Mouse (Mus musculus): ENCODE measurements around the gene Cmtr1.

Gene Cmtr1

DNA sequence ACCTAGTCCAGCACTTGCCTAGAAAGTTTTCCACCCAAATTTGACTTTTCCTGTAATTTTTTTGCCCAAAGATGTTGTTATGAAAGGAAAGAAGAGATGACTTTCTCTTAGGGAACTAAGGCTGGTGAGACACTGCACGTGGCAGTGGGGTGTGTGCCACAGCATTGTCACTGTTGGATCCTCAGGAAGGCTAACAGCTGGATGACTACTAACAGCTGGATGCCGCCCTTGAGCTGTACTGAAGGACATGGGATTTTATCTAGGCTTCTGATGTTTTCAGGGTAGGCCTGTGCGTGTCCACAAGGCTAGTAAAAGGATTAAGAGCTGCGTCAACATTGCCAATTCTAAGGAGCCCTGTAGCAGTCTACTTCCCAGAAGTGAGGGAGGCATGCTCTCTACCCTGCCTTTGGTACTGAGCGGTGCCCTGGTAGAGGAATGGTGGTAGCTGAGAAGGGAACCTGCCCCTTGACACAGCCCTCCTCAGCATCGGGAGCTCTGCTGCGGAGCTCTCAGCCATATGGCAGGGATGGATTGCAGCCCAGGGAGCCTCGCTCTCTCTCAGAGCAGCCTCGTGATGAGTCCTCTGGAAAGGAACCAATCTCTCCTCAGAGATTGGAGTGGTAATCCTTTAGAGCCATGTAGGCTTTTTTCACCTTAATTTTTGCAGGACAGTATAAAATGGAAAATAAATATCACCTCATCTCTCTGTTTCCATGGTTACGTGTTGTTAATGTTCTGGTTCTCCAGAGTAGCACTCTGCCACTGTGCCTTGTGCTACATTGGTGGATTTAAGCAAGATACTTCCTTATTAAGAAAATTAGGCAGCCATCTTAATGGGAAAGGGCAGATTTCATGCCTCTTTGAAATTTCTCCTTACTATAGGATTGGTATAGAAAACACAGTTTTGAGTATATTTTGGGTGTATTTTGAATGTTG is 7.9 kb downstream of the Cmtr1 start:
- in situ Hi-C loops (cut with MboI, MseI): loop anchor here in 1 of 2 experiments (10.0 kb wide), 1 partner anchor 1454 kb away; no protein-coding TSS in a partner anchor

DNA sequence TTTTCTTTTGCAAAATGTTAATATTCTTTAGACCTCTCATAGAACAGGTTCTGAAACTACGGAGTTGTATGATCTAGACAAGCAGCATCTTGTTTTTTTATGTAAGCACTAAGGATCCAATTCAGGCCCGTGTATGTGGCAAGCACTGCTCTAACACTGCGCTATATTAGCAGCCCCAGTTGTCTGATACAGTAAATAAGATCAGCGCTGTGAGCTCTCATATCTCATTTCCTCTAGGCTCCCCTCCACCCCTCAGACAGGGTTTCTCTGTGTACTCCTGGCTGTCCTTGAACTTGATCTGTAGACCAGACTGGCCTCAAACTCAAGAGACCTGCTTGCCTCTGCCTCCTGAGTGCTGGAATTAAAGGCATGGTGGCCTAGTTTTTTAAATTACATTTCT is 8.6 kb downstream of the Cmtr1 start:
- in situ Hi-C loops (cut with MboI, MseI): loop anchor here in 1 of 2 experiments (10.0 kb wide), 1 partner anchor 1454 kb away; no protein-coding TSS in a partner anchor

DNA sequence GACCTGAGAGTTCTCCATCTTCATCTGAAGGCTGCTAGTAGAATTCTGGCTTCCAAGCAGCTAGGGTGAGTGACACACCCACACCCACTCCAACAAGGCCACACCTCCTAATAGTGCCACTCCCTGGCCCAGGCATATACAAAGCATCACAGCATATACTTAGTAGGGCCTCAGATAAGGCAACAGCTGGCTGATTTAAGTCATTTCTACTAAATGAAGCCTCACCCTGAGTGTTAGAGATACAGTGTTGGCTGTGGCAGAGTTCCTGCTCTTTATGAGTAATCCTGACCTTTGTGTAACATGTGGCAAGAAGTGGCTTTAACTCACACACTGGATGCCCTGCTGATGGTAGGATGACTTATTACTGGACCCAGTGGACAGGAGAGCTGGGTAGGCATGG is 9.5 kb downstream of the Cmtr1 start:
- in situ Hi-C loops (cut with MboI, MseI): loop anchor here in 1 of 2 experiments (10.0 kb wide), 1 partner anchor 1455 kb away; no protein-coding TSS in a partner anchor

DNA sequence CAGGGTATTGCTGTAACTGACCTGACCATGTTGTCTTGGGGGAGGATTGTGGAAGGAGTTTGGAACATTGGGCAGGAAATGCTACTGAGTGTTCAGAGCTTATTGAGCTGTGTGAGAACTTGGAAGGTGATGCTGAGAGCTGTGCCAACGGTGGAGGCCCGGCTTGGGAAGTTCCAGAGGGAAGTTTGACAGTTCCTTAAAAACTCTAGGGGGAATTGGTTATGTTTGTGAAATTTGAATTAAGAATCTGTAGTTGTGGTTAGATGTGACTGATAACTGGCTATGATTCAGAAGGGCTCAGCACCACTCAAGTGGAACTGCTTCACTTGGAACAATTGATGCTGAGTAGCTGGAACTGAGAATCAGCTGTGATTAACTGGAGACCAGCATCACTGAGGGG is 10.6 kb downstream of the Cmtr1 start:
- in situ Hi-C loops (cut with MboI, MseI): no loop called here

DNA sequence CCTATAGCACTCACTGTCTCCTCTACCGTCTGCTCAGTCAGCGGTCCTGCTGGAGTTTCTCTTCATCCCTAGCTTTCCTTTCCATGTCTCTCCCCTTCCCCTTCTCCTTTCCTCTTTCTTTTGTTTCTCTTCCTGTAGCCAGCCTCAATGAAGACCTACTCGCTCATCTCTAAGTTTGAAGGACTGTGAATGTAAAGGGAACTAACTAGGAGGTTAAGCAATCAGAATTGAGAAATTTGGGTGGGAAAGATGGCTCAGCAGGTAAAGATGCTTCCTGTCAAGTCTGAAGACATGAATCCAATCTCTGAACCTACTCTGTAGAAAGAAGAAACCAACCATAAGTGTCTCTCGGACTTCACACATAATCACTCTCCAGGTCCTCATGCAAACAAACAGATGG is 12.9 kb downstream of the Cmtr1 start:
- in situ Hi-C loops (cut with MboI, MseI): no loop called here

DNA sequence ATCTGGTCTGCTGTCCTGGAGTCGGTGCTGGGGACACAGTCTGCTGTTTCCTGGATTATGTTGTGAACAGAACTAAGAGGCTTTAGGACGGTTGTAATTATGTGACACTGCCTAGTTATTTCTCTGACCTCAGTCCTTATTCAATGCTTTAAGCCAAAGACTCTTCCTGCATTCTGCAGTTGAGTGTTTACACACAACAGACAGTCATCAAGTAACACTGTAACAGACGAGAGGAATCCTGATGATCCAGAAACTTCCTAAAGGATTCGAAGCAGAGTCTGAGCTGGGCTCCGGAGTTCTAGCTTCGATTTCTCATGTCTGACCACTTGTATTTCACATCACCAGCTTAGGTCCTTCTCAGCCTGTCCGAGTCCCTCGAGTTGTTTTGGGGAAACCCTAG is 18.1 kb downstream of the Cmtr1 start:
- in situ Hi-C loops (cut with MboI, MseI): no loop called here

DNA sequence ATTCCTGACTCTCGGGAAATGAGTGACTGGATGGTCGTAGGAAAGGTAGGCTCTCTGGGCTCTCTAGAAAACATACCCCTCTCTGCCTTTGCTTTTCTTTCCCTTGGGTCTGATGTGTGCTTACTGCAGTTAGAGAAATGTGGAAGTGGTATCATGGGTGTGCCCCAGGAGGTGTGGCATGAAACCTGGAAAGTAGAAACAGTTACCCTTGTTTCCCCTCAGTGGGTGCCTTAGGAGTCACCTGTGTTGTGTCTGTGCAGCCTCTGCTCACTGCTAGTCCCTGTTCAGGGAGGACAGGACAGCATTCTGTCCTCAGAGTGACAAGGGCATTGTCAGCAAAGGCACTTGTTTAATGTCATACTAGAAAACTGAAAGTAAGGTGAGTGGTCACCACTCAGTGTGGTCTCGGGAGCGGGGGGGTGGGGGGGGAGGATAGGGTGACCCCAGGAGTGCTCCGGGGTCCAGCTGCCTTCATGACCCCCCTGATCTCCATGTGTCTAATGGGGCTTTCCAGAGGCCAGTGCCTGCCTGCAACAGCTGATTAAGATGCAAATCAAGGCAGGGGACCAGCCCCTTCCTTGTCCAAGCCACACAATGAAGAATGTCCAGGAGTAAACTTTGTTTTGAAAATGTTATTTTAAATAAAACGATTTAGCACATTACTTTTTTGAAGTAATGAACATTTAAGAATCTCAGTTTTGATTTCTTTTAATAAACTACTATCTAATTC is 18.8 kb downstream of the Cmtr1 start:
- in situ Hi-C loops (cut with MboI, MseI): no loop called here

DNA sequence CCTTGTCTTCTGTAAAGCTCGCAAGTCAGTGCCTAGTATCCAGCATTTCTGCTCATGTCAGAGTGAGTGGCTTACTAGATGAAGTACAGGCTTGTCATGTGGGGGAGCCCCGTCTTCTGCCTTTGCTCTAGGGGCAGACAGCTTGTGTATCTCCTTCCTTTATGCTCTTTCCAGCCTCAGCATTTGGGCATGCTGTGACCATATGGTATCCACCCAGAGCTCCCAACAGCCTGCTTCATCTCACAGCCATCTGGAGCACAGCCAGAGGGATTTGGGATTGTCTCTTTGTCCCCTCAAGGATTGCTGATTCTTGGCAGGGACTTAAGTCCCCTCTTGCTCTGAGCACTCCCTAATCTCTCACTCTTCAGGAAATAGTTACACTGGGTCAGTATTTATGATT is 19.8 kb downstream of the Cmtr1 start:
- in situ Hi-C loops (cut with MboI, MseI): no loop called here

DNA sequence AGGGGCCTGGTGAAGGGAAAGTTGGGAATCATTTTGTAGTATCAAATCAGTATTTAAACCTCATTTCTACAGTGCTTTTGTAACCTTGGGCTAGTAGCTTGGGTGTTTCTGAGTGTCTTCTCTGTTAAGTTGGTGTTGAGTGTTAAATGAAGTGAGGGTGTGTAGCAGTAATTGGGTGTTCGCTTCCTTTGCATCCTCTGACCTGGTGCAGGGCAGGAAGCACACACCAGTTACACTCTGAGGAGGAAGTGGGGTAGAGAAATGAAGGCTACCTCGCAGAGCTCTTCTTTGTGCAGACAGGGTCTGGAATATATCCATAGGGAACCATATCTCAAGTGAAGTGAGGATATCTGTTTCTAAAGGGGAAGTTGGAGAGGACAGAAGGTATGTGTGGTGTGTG is 20.5 kb downstream of the Cmtr1 start:
- in situ Hi-C loops (cut with MboI, MseI): no loop called here

DNA sequence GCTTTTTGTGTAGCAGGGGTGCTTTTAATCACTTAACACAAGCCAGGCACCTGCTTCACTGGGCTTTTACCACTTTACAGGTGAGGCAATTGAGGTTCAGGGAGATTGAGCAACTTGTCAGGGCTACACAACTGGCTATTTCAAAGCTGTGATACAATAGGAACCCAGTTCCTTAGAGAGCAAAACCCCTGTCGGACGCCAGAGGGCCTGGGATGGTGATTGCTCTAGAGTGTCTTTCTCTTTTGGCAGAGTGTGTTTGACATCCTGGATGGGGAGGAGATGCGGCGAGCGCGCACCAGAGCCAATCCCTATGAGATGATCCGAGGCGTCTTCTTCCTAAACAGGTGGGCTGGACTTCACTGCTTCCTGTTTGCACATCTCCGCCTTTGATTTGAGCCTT is 21.3 kb downstream of the Cmtr1 start:
- in situ Hi-C loops (cut with MboI, MseI): no loop called here

DNA sequence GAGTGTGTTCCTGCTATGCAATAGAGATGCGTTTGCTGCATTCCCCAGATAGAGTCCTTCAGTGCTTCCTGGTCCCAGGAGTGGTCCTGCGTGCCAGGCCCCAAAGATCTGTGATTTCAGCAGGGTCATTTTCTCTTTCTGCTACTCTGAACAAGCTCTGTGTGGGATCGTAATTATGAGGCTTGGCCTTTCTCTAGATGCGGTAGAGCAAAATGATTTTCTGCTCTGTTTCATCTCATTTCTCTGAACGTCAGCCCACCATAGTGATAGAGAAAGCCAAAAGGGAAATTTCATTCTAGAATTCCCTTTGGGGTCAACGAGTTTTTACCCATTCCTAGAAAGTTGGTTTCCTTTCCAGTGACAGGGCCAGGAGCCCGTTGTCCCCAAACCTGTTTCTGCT is 21.9 kb downstream of the Cmtr1 start:
- in situ Hi-C loops (cut with MboI, MseI): no loop called here

DNA sequence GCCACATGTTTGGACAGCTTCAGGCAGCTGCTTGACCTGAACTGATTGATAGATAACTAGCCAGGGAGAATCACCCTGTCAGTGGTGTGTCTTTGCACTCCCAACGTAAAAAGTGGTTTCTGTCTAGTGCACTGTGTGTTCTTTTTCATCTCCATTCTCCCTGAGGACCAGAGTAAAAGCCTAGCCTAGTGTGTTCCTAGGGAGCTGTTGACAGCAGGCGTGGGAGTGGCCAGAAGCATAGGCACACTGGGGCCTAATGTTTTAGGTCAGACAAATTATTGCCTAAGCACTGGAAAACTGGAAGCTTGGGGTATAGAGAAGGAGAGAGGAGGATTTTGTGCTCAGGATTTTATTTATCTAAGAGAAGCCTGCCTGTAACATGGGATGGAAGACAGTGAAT is 22.7 kb downstream of the Cmtr1 start:
- in situ Hi-C loops (cut with MboI, MseI): no loop called here

DNA sequence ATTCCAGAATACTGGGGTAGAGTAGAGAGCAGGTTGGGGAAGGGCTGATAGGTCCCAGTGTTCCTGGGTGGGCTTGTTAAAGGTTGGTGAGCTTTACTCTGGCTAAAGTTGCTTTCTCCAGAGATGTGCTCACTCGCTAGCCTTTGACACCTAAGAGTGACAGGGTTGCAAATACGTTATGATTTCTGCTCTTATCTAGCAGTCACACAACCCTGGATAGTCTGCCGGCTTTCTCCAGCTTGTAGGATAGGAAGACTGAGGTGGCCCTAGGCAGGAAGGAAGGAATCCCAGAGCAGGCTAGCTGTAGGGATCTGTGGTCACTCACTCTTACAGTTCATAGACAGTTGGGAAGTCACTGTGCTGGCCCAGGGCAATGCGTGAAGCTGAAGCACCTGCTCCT is 23.9 kb downstream of the Cmtr1 start:
- in situ Hi-C loops (cut with MboI, MseI): no loop called here

DNA sequence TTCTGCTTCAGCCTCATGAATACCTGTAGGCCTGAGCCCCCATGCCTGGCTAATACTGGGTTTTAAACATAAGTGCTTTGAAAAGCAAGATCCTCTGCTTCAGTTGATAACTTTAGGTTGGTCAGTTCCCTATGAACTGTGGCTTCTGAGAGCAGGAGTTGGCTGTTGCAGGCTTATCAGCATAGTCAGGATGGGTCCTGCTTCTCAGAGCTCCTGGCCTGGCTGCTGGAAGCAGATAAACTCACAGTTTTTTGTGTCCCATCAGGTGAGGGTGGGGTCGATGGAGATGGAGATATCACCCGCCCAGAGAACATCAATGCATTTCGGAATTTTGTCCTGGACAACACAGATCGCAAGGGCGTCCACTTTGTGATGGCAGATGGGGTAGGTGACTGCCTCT is 26.4 kb downstream of the Cmtr1 start:
- in situ Hi-C loops (cut with MboI, MseI): no loop called here

DNA sequence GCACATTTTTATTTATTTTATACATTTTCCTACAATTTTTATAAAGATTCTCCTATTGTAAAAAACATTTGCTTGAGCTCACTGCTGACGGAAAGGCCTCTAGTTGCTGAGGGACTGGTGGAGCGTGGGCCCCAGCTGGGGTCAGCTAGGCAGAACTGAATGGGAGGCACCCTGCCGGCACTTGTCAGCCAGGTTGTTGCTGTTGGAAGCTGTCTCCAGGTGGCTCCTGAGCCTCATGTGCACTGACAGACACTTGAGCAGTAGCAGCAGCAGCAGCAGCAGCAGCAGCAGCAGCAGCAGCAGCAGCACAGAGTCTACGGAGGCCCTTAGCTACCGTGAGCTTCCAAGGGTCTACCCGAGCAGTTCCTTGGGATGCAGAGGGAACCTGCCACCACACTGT is 27.0 kb downstream of the Cmtr1 start:
- in situ Hi-C loops (cut with MboI, MseI): no loop called here

DNA sequence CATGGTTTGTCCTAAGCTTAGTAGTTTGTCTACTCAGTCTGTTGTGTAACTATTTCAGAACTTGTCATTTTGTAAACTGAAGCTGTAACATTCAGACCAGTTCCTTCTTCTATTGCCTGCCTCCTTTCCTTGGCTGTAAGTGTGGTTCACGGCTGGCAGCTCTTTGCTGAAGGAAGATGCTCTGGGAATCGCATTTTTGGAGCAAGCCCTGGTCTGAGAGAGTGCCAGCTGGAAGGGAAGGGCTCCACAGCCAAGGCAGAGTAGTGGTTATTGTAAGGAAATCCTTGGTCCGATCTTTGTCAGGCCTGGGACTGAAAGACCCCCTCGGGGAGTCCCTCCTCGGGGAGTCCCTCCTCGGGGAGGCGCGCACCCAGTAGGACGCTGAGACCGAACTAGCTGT is 28.2 kb downstream of the Cmtr1 start:
- in situ Hi-C loops (cut with MboI, MseI): no loop called here

DNA sequence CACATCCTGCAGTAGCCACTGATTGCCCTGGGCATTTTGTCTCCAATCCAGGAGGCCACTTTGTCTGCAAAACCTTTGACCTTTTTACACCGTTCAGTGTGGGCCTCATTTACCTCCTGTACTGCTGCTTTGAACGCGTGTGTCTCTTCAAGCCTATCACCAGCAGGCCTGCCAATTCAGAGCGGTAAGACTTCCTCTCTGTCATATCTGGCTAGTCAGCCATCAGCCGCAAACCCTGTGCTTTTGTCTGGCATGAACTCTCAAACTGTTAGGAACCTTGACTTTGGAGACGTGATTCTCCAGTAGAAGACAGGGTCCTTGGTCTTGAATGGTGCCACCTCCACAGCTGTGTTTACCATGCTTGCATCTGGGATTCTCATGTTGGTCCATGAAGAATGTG is 29.9 kb downstream of the Cmtr1 start:
- in situ Hi-C loops (cut with MboI, MseI): no loop called here

DNA sequence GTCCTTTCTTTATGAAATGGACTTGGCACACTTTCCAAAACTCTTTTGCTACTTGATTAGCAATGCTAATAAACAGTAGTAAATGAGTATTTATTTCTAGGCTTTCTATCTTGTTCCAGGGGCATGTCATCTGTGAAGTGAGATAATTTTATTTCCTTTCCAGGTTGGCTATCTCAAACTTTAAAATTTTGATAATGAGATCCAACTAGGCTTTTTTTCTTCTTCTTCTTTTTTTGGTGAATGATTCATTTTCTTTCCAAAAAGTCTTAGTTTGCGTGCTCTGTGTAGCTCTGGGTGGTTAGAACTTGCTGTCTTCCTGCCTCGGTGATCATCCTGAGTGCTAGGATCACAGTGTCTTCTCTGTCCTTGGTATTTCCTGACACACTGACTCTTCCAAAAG is 32.4 kb downstream of the Cmtr1 start:
- in situ Hi-C loops (cut with MboI, MseI): no loop called here

DNA sequence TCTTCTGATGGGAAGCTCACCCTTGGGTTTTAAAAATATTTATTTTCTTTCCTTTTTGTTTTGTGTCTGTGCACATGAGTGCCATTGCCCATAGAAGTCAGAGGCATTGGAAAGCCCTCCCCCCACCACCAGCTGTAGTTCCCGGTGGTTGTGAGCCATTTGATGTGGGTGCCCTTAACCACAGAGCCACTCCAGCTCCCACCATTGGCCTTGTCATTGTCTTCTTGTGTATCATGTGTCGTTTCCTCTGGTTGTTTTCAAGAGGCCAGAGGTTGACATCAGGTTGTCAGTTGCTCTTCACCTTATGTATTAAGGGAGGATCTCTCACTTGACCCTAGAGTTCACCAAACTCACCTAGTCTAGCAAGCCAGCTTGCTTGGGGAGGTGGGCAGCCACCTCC is 33.2 kb downstream of the Cmtr1 start:
- in situ Hi-C loops (cut with MboI, MseI): no loop called here

DNA sequence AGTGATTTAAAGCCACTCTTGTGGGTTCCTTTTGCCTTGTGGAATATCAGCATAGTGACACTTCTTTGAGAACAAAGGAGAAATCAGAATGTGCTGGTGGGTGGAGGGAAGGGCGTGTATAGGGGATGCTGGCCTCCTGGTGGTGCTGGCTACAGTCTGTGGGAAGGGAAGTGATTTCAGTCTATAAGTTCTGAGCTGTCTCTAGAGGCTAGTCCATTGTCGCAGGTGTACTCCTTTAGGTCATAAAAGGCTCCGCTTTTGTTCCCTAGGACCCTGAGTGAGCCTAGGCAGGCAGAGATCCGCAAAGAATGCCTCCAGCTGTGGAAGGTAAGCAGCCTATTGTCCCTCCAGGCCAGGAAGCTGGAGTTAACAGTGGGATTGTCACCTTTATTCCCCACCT is 34.1 kb downstream of the Cmtr1 start:
- in situ Hi-C loops (cut with MboI, MseI): no loop called here

DNA sequence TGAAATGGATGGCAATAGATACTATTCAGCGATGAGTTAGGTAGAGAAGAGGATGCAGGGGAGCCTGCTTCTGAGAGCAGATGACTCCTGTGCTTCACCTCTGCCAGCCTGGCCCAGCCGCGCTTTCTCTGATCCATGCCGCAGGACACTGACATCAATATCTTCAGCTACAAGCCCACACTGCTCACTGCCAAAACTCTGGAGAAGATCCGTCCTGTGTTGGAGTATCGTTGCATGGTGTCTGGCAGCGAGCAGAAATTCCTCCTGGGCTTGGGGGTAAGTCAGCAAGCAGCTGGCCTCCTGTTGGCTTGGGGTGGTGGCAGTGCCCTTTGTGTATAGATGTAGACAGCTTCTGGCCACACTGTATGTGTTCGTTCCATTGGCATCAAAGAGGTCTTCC is 36.5 kb downstream of the Cmtr1 start:
- in situ Hi-C loops (cut with MboI, MseI): no loop called here

DNA sequence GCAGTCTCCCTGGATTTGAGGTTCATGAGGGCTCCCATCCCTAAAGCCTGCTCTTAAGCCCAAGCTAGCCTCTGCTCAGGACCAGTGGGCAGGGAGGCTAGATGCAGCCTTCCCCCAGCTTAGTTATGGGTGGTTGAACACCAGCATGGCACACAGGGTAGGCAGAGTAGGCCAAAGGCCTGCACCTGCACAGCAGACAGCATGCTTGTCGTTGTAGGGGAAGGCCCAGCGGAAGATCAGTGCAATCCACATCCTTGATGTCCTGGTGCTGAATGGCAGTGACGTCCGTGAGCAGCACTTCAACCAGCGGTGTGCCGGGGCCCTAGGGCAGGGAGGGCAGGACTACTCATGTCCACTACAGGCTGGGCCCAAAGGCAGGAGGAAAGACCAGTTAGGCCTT is 38.0 kb downstream of the Cmtr1 start:
- in situ Hi-C loops (cut with MboI, MseI): no loop called here

DNA sequence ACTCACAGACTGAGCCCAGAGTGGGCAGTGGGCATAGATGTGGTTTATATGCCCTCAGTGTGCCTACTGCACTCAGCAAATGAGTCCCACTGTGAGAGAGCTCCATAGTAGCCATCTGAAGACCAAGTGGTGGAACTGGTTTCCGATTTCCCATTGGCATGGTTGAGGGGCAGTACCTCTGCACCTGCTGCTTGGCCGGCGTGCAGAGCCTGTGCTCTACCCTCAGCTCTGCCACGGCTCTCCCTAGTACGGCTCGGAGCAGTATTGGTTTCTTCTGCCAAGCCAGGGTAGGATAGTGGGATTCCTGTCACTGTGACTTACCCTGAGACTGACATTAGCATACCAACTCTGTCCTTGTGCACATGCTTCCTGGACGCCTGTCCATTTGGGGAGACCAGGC is 40.2 kb downstream of the Cmtr1 start:
- in situ Hi-C loops (cut with MboI, MseI): no loop called here
